Mouse (Mus musculus): ENCODE results near the gene Cep135. TPM values are rescaled to one million over a fixed set of nuclear protein-coding genes. Genes with fewer than 3 reads are reported as not detected.

Gene Cep135
- polyA plus RNA-seq, 1 experiment from 2014 or later = 11.1 TPM

DNA sequence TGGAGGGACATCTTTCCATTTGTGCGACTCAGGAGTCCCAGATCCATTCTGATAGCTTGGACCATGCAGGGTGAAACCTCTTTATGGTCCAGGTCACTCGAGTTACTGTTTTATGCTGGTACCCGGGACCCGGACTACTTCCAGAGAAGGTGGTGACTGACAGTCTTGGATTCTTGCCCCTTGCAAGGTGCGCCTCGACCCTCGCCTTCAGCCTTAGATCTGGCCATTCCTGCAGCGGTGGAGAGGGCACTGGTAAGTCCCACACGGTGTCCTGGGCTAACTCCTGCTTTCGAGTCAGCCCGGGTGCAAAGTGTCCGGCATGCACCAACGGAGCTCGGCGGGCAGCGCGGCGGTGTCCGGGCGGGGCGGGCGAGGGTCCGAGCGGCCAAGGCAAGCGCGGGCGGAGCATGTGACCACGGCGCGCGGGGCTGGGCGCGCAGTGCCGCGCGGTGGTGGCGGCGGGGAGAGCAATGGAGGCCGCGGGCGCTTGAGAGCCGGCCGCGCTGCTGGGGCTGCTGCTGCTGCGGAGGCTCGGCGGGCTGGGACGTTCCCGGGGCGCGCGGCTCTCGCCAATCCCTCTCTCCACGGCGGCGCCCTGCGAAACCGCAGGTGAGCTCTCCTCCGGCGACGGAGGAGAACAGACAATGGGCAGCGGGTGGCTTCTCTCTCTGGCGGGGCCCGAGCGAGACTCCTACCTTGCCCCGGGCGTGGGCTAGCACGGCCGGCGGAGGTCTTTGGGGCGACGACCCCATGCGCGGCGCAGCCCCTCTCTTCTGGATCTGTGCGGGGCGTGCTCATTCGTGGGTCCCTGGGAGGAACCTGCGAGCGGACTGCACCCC lies 69.0 kb downstream of the Cep135 start:
- Histone ChIP-seq H3K4me2 (peak overlapping the region; percentile 75), H3K27ac (ENCODE audit: low read depth, low read length) (peak overlapping the region; percentile 93), H3K9me3 (ENCODE audit: control insufficient read depth, low read length) (no peaks in the 10 kb centered on the region), H3K4me3 (ENCODE audit: low read depth, low read length) (peak overlapping the region; percentile 82), H3K36me3 (ENCODE audit: control insufficient read depth, insufficient read depth, low read length) (no peaks in the 10 kb centered on the region), H3K4me1 (ENCODE audit: control insufficient read depth, insufficient read depth, low read length) (peaks cover 4% of the 10 kb centered on the region; the same call in 1 of the 2 replicates), H3K9ac (ENCODE audit: low read length) (peak overlapping the region; percentile 99), H3K27me3 (ENCODE audit: control insufficient read depth, insufficient read depth, low read length) (no peaks in the 10 kb centered on the region)
- DNase-seq (ENCODE audit: low spot score, missing footprints) = peak; percentile 97
- peak; percentile 94 for ATAC-seq (ENCODE audit: low FRiP score)
- WGBS = under 1% methylated on average over 77 of the region's 80 CpGs

- H3K4me2 ChIP-seq = peak overlapping the region; percentile 75
- DNase-seq (ENCODE audit: low spot score, missing footprints) = peak; percentile 97
- no peaks in the 10 kb centered on the region for H3K27me3 ChIP-seq (ENCODE audit: control insufficient read depth, insufficient read depth, low read length)
- 2% methylated on average over 36 of the region's 38 CpGs for WGBS
- no peaks in the 10 kb centered on the region for H3K9me3 ChIP-seq (ENCODE audit: control insufficient read depth, low read length)
- H3K27ac ChIP-seq (ENCODE audit: low read depth, low read length) = peak overlapping the region; percentile 93
- H3K4me3 ChIP-seq (ENCODE audit: low read depth, low read length) = peak overlapping the region; percentile 82
- H3K9ac ChIP-seq (ENCODE audit: low read length) = peak overlapping the region; percentile 99
- no peaks in the 10 kb centered on the region for H3K36me3 ChIP-seq (ENCODE audit: control insufficient read depth, insufficient read depth, low read length)
- ATAC-seq (ENCODE audit: low FRiP score) = peak; percentile 86
- peaks cover 4% of the 10 kb centered on the region; the same call in 1 of the 2 replicates for H3K4me1 ChIP-seq (ENCODE audit: control insufficient read depth, insufficient read depth, low read length)
Observed at GRCm38 (mm10) chr5:76658084-76658934, 69.8 kb downstream of the Cep135 start.

DNA sequence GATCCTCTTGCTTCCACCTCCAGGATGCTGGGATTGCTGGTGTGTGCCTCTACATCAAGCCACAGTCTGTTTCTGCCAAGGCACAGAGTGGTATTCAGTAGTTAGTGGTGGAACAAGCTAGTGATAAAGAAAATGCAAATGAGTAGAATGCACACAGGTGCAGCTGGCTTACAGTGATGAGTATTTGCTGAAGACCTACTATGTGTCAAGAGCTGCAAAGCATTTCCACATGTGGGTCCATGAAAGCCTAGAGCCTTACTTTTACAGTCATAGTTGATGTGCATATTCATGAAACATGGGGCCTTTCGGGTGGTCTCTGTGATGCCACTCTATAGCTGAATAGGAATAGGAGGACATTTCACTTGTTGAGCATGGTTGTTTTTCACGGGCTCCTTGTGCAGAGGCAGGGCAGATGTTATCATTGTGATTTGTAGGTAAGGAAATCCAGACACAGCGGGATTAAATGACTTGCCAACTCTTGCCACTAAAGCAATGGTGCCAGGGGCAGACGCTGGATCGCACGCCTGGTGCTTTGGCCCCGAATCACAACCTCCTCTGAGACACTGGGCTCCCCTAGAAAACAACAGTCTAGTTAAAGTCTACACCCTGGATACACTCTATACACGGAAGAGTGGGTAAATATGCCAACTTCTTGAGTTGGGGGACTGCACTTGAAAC lies 71.6 kb downstream of the Cep135 start:
- no peak for ATAC-seq (ENCODE audit: low FRiP score)
- Histone ChIP-seq H3K27ac (ENCODE audit: low read depth, low read length) (no peak overlapping the region), H3K9ac (ENCODE audit: low read length) (no peak overlapping the region), H3K4me2 (no peak overlapping the region), H3K4me1 (ENCODE audit: control insufficient read depth, insufficient read depth, low read length) (peaks cover 4% of the 10 kb centered on the region; the same call in 1 of the 2 replicates), H3K4me3 (ENCODE audit: low read depth, low read length) (no peak overlapping the region), H3K27me3 (ENCODE audit: control insufficient read depth, insufficient read depth, low read length) (no peaks in the 10 kb centered on the region), H3K36me3 (ENCODE audit: control insufficient read depth, insufficient read depth, low read length) (no peaks in the 10 kb centered on the region), H3K9me3 (ENCODE audit: control insufficient read depth, low read length) (no peaks in the 10 kb centered on the region)
- DNase-seq (ENCODE audit: low spot score, missing footprints) = no peak
- 90% methylated on average over 8 of the region's 8 CpGs for WGBS

DNA sequence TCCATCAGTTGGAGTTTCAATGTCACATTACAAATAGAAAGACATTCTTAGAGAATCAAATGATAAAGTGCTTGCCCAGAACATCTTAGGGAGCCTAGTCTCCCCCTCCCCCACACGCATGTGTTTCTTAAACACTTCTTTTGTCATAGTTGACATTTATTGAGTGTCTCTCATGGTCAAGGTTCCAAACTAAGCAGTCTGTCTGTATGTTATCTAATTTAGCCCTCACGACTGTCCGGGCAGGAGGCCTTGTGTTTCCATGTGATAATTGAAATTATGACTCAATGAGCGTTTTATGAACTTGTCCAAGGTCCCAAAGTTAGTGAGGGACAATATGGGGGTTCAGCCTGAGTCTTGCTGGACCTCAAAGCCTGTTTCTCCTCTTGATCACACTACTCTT lies 72.8 kb downstream of the Cep135 start:
- Histone ChIP-seq H3K9ac (ENCODE audit: low read length) (no peak overlapping the region), H3K4me1 (ENCODE audit: control insufficient read depth, insufficient read depth, low read length) (peaks cover 8% of the 10 kb centered on the region), H3K4me2 (no peak overlapping the region), H3K9me3 (ENCODE audit: control insufficient read depth, low read length) (no peaks in the 10 kb centered on the region), H3K27ac (ENCODE audit: low read depth, low read length) (no peak overlapping the region), H3K4me3 (ENCODE audit: low read depth, low read length) (no peak overlapping the region), H3K36me3 (ENCODE audit: control insufficient read depth, insufficient read depth, low read length) (no peaks in the 10 kb centered on the region), H3K27me3 (ENCODE audit: control insufficient read depth, insufficient read depth, low read length) (no peaks in the 10 kb centered on the region)
- 87% methylated on average over 4 of the region's 4 CpGs for WGBS
- ATAC-seq (ENCODE audit: low FRiP score) = no peak
- DNase-seq (ENCODE audit: low spot score, missing footprints) = no peak

GRCm38 (mm10) chr5:76664936-76665335 lies 76.4 kb downstream of the Cep135 start:
- Histone ChIP-seq H3K9ac (ENCODE audit: low read length) (no peak overlapping the region), H3K4me3 (ENCODE audit: low read depth, low read length) (no peak overlapping the region), H3K27ac (ENCODE audit: low read depth, low read length) (peak overlapping the region; percentile 47; the same call in 1 of the 2 replicates), H3K27me3 (ENCODE audit: control insufficient read depth, insufficient read depth, low read length) (no peaks in the 10 kb centered on the region), H3K9me3 (ENCODE audit: control insufficient read depth, low read length) (no peaks in the 10 kb centered on the region), H3K36me3 (ENCODE audit: control insufficient read depth, insufficient read depth, low read length) (no peaks in the 10 kb centered on the region), H3K4me2 (no peak overlapping the region), H3K4me1 (ENCODE audit: control insufficient read depth, insufficient read depth, low read length) (peaks cover 13% of the 10 kb centered on the region)
- no peak; the same call in 1 of the 2 replicates for ATAC-seq (ENCODE audit: low FRiP score)
- DNase-seq (ENCODE audit: low spot score, missing footprints) = no peak
- WGBS = 79% methylated on average over 7 of the region's 7 CpGs

DNA sequence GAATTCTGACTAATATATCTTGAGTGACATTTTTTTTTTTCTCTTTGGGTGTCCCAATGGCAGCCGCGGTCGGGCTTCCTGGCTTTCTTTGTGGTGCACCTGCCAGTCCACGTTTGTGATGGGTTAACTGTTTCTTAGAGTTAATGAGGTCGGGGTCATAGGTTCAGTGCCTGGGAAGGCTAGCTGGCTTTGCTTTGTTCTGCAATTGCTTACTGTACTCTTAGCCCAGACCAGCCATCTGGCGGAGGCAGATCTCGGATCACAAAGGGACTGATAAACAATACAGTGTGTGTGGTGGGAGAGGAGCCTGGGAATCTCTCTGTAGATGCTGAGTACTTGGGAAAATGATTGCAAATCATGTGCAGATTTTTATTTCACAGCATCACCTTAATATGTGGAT lies 76.9 kb downstream of the Cep135 start:
- peak; percentile 83 for ATAC-seq (ENCODE audit: low FRiP score)
- no peaks in the 10 kb centered on the region for H3K27me3 ChIP-seq (ENCODE audit: control insufficient read depth, insufficient read depth, low read length)
- WGBS = 43% methylated on average over 7 of the region's 7 CpGs
- peak overlapping the region; percentile 53 for H3K27ac ChIP-seq (ENCODE audit: low read depth, low read length)
- peak; percentile 90 for DNase-seq (ENCODE audit: low spot score, missing footprints)
- H3K36me3 ChIP-seq (ENCODE audit: control insufficient read depth, insufficient read depth, low read length) = no peaks in the 10 kb centered on the region
- H3K9me3 ChIP-seq (ENCODE audit: control insufficient read depth, low read length) = no peaks in the 10 kb centered on the region
- H3K4me3 ChIP-seq (ENCODE audit: low read depth, low read length) = no peak overlapping the region
- no peak overlapping the region for H3K9ac ChIP-seq (ENCODE audit: low read length)
- H3K4me2 ChIP-seq = no peak overlapping the region
- H3K4me1 ChIP-seq (ENCODE audit: control insufficient read depth, insufficient read depth, low read length) = peaks cover 13% of the 10 kb centered on the region

DNA sequence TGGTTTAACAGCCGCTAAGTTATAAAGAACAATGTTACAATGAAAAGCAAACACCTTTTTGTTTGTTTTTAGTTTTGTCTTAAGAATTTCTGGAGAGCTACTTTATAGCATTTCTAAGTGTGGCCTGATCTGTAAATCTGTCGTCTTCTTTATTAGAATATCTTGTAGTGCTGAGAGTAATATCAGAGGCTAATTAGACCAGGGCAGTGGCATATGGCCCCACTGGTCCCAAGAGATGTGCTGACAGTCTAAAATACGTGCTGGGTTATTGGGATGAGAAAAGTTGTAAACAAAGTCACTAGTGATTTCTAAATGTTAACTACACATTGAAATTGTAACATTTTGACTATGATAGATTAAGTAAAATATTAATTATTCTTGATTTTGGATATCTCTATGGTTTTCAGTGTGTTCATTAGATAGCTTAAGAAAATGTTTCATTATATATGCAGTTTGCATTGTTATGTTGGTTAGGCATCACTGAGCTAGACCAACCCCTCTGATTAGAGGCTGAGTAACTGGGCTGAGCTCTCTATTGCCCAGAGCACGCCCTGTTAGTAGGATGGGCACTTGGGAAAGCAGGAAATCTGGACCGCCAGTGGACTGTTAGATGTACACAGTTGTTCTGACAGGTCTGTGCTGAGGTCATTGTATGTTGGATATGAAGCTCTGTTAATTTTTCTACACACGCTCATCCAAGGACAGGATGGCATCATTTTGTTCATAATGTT lies 77.7 kb downstream of the Cep135 start:
- peak; percentile 51; the same call in 1 of the 2 replicates for ATAC-seq (ENCODE audit: low FRiP score)

DNA sequence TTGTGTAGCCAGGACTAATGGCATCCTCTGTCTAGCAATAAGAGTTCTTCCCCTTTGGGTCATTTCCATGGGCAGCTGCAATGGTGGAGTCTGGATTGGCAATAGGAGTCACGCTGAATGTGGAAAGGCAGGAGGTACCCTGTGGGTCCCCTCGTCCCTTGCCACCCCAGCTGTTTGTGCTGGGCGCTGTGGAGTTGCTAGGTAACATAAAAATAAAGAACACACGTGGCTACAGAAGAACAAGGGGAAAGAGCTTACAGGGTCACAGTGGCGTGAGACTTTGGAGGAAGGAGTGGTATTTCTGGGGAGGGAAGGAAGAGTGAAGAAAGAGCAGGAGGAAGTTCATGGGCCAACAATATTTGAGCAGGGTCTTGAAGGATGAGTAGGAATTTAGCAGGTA lies 79.6 kb downstream of the Cep135 start:
- no peak for ATAC-seq (ENCODE audit: low FRiP score)
- H3K4me2 ChIP-seq = no peak overlapping the region
- no peak overlapping the region for H3K9ac ChIP-seq (ENCODE audit: low read length)
- no peak overlapping the region for H3K27ac ChIP-seq (ENCODE audit: low read depth, low read length)
- no peak for DNase-seq (ENCODE audit: low spot score, missing footprints)
- H3K9me3 ChIP-seq (ENCODE audit: control insufficient read depth, low read length) = no peaks in the 10 kb centered on the region
- H3K27me3 ChIP-seq (ENCODE audit: control insufficient read depth, insufficient read depth, low read length) = no peaks in the 10 kb centered on the region
- peaks cover 10% of the 10 kb centered on the region for H3K4me1 ChIP-seq (ENCODE audit: control insufficient read depth, insufficient read depth, low read length)
- H3K4me3 ChIP-seq (ENCODE audit: low read depth, low read length) = no peak overlapping the region
- no peaks in the 10 kb centered on the region for H3K36me3 ChIP-seq (ENCODE audit: control insufficient read depth, insufficient read depth, low read length)
- 65% methylated on average over 5 of the region's 5 CpGs for WGBS

More for the DNA sequence above, 77.7 kb downstream of the Cep135 start:
- no peak for DNase-seq (ENCODE audit: low spot score, missing footprints)
- no peaks in the 10 kb centered on the region for H3K36me3 ChIP-seq (ENCODE audit: control insufficient read depth, insufficient read depth, low read length)
- H3K27ac ChIP-seq (ENCODE audit: low read depth, low read length) = peak overlapping the region; percentile 57
- H3K4me3 ChIP-seq (ENCODE audit: low read depth, low read length) = no peak overlapping the region
- WGBS = 71% methylated on average over 6 of the region's 6 CpGs
- H3K4me1 ChIP-seq (ENCODE audit: control insufficient read depth, insufficient read depth, low read length) = peaks cover 10% of the 10 kb centered on the region
- no peak overlapping the region for H3K9ac ChIP-seq (ENCODE audit: low read length)
- no peaks in the 10 kb centered on the region for H3K27me3 ChIP-seq (ENCODE audit: control insufficient read depth, insufficient read depth, low read length)
- no peak overlapping the region for H3K4me2 ChIP-seq
- no peaks in the 10 kb centered on the region for H3K9me3 ChIP-seq (ENCODE audit: control insufficient read depth, low read length)

Data from midbrain, embryonic 11.5 days (tissue).